Mouse (Mus musculus): Measurements from ENCODE around the gene Arhgef19. TPM values are rescaled to one million over a fixed set of nuclear protein-coding genes. Genes with fewer than 3 reads are reported as not detected.

The Arhgef19 gene
- polyA plus RNA-seq, 1 experiment: 4.9 TPM

DNA sequence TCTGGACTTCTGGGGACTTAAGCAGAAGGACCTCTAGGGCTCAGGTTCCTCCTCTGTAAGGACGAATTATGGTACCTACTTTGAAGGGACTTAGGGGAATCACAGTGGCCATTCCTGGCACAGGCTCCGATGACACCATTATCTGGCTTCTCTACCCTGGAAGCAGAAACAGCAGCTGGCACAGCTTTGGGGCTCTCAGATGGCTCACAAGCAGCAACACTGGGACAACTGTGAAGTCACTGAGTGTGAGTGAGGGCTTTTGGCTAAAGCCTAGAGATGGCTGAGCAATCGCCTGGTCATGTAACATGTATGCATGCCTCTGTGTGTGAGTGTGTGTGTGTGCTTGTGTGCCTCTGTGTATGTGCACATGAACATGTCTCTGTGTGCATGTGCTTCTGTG is 2.4 kb upstream of the Arhgef19 start:
- no peak overlapping the region for H3K4me3 ChIP-seq (ENCODE audit: insufficient read depth, low read depth, low read length)
- 80% methylated on average over 3 of the region's 3 CpGs for WGBS
- DNase-seq: no peak
- no peaks in the 10 kb centered on the region for H3K27me3 ChIP-seq (replicated peaks; ENCODE audit: control insufficient read depth, insufficient read depth, low read length)
- H3K27ac ChIP-seq (ENCODE audit: insufficient read depth, low read depth, low read length): no peak overlapping the region
- no peaks in the 10 kb centered on the region for H3K36me3 ChIP-seq (ENCODE audit: control insufficient read depth, insufficient read depth, low read length)
- TF ChIP-seq CTCF (conservative IDR thresholded peaks at IDR 0.05; ENCODE audit: insufficient read depth, insufficient read length, low read depth, low read length) (no peak), POLR2A (IDR thresholded peaks at IDR 0.05; ENCODE audit: low read depth, low read length) (no peak)
- H3K4me1 ChIP-seq (ENCODE audit: control insufficient read depth, insufficient read depth, low read length): peaks cover 14% of the 10 kb centered on the region

GRCm38 (mm10) chr4:141238492-141239387 is 559 bp upstream of the Arhgef19 start:
- DNase-seq: no peak
- peak overlapping the region; percentile 7; the same call in 1 of the 2 replicates for H3K27ac ChIP-seq (ENCODE audit: insufficient read depth, low read depth, low read length)
- WGBS: 12% methylated on average over 20 of the region's 20 CpGs
- peak overlapping the region; percentile 51 for H3K4me3 ChIP-seq (ENCODE audit: insufficient read depth, low read depth, low read length)
- no peaks in the 10 kb centered on the region for H3K36me3 ChIP-seq (ENCODE audit: control insufficient read depth, insufficient read depth, low read length)
- H3K4me1 ChIP-seq (ENCODE audit: control insufficient read depth, insufficient read depth, low read length): peaks cover 22% of the 10 kb centered on the region
- TF ChIP-seq POLR2A (IDR thresholded peaks at IDR 0.05; ENCODE audit: low read depth, low read length): no peak
- TF ChIP-seq CTCF (conservative IDR thresholded peaks at IDR 0.05; ENCODE audit: insufficient read depth, insufficient read length, low read depth, low read length): no peak
- H3K27me3 ChIP-seq (replicated peaks; ENCODE audit: control insufficient read depth, insufficient read depth, low read length): no peaks in the 10 kb centered on the region

- 5% methylated on average over 14 of the region's 14 CpGs for WGBS
- no peak overlapping the region for H3K4me3 ChIP-seq (ENCODE audit: insufficient read depth, low read depth, low read length)
Observed at GRCm38 (mm10) chr4:141240617-141241016, 1.3 kb downstream of the Arhgef19 start.

GRCm38 (mm10) chr4:141241861-141242260 is 2.6 kb downstream of the Arhgef19 start:
- Histone ChIP-seq H3K27ac (ENCODE audit: insufficient read depth, low read depth, low read length) (no peak overlapping the region), H3K36me3 (ENCODE audit: control insufficient read depth, insufficient read depth, low read length) (no peaks in the 10 kb centered on the region), H3K4me3 (ENCODE audit: insufficient read depth, low read depth, low read length) (no peak overlapping the region), H3K27me3 (replicated peaks; ENCODE audit: control insufficient read depth, insufficient read depth, low read length) (no peaks in the 10 kb centered on the region), H3K4me1 (ENCODE audit: control insufficient read depth, insufficient read depth, low read length) (peaks cover 25% of the 10 kb centered on the region)
- TF ChIP-seq POLR2A (IDR thresholded peaks at IDR 0.05; ENCODE audit: low read depth, low read length): no peak
- no peak for TF ChIP-seq CTCF (conservative IDR thresholded peaks at IDR 0.05; ENCODE audit: insufficient read depth, insufficient read length, low read depth, low read length)
- WGBS: 55% methylated on average over 15 of the region's 15 CpGs
- DNase-seq: no peak

More at GRCm38 (mm10) chr4:141240617-141241016, 1.3 kb downstream of the Arhgef19 start:
- no peaks in the 10 kb centered on the region for H3K27me3 ChIP-seq (replicated peaks; ENCODE audit: control insufficient read depth, insufficient read depth, low read length)
- peaks cover 22% of the 10 kb centered on the region for H3K4me1 ChIP-seq (ENCODE audit: control insufficient read depth, insufficient read depth, low read length)
- H3K27ac ChIP-seq (ENCODE audit: insufficient read depth, low read depth, low read length): no peak overlapping the region
- no peaks in the 10 kb centered on the region for H3K36me3 ChIP-seq (ENCODE audit: control insufficient read depth, insufficient read depth, low read length)
- DNase-seq: peak; percentile 92
- no peak for TF ChIP-seq POLR2A (IDR thresholded peaks at IDR 0.05; ENCODE audit: low read depth, low read length)
- no peak for TF ChIP-seq CTCF (conservative IDR thresholded peaks at IDR 0.05; ENCODE audit: insufficient read depth, insufficient read length, low read depth, low read length)

- peaks cover 29% of the 10 kb centered on the region for H3K4me1 ChIP-seq (ENCODE audit: control insufficient read depth, insufficient read depth, low read length)
- WGBS: 15% methylated on average over 11 of the region's 11 CpGs
- no peaks in the 10 kb centered on the region for H3K27me3 ChIP-seq (replicated peaks; ENCODE audit: control insufficient read depth, insufficient read depth, low read length)
- TF ChIP-seq POLR2A (IDR thresholded peaks at IDR 0.05; ENCODE audit: low read depth, low read length): no peak
- no peak for TF ChIP-seq CTCF (conservative IDR thresholded peaks at IDR 0.05; ENCODE audit: insufficient read depth, insufficient read length, low read depth, low read length)
- H3K4me3 ChIP-seq (ENCODE audit: insufficient read depth, low read depth, low read length): 0 out of 2 replicates have a peak overlapping the region, but pooled peaks have one; percentile 5
- peak overlapping the region; percentile 18; the same call in 1 of the 2 replicates for H3K27ac ChIP-seq (ENCODE audit: insufficient read depth, low read depth, low read length)
- no peaks in the 10 kb centered on the region for H3K36me3 ChIP-seq (ENCODE audit: control insufficient read depth, insufficient read depth, low read length)
- DNase-seq: peak; percentile 74
Observed at GRCm38 (mm10) chr4:141242651-141243241, 3.4 kb downstream of the Arhgef19 start.

GRCm38 (mm10) chr4:141243636-141244035 is 4.3 kb downstream of the Arhgef19 start:
- no peaks in the 10 kb centered on the region for H3K27me3 ChIP-seq (replicated peaks; ENCODE audit: control insufficient read depth, insufficient read depth, low read length)
- DNase-seq: no peak
- TF ChIP-seq CTCF (conservative IDR thresholded peaks at IDR 0.05; ENCODE audit: insufficient read depth, insufficient read length, low read depth, low read length) (no peak), POLR2A (IDR thresholded peaks at IDR 0.05; ENCODE audit: low read depth, low read length) (no peak)
- no peak overlapping the region for H3K27ac ChIP-seq (ENCODE audit: insufficient read depth, low read depth, low read length)
- H3K36me3 ChIP-seq (ENCODE audit: control insufficient read depth, insufficient read depth, low read length): no peaks in the 10 kb centered on the region
- peaks cover 29% of the 10 kb centered on the region for H3K4me1 ChIP-seq (ENCODE audit: control insufficient read depth, insufficient read depth, low read length)
- 67% methylated on average over 5 of the region's 5 CpGs for WGBS
- no peak overlapping the region for H3K4me3 ChIP-seq (ENCODE audit: insufficient read depth, low read depth, low read length)

DNA sequence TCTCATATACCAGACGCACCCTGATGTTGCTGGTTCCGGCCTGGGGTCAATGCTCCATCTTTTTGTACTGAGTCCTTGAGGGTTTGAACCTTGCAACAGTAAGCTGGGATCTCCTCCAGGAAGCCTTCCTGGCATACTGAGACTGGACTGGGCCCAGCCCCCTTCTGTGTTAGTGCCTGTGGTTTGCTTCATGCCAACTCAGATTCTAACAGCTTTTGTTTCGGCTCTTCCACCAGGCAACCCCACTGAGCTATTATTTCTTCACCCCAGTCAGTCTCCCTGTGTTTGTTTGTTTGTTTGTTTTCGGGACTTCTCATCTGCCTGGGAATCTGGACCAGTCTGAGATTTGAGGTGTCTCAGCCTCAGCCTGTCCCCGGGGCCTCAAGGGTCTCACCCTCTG is 5.1 kb downstream of the Arhgef19 start:
- Histone ChIP-seq H3K27ac (ENCODE audit: insufficient read depth, low read depth, low read length) (no peak overlapping the region), H3K27me3 (replicated peaks; ENCODE audit: control insufficient read depth, insufficient read depth, low read length) (no peaks in the 10 kb centered on the region), H3K4me3 (ENCODE audit: insufficient read depth, low read depth, low read length) (no peak overlapping the region), H3K4me1 (ENCODE audit: control insufficient read depth, insufficient read depth, low read length) (peaks cover 26% of the 10 kb centered on the region), H3K36me3 (ENCODE audit: control insufficient read depth, insufficient read depth, low read length) (no peaks in the 10 kb centered on the region)
- no peak for DNase-seq
- TF ChIP-seq POLR2A (IDR thresholded peaks at IDR 0.05; ENCODE audit: low read depth, low read length) (no peak), CTCF (conservative IDR thresholded peaks at IDR 0.05; ENCODE audit: insufficient read depth, insufficient read length, low read depth, low read length) (no peak)
- 81% methylated on average over 5 of the region's 5 CpGs for WGBS

All from kidney, adult 2 months (tissue).